Mouse (Mus musculus) layer of hippocampus, postnatal 14 days (tissue): Measurements from ENCODE around the gene Trim37. TPM values are rescaled to one million over a fixed set of nuclear protein-coding genes. Genes with fewer than 3 reads are reported as not detected.

ENCODE experiments used
- DNase-seq, 2 experiments: peaks; one replicate each; pipeline ENCODE4 v3.0.0; 2021 to 2022; ENCODE audit warnings: low spot score in 2 of 2, mixed read lengths in 1 of 2
- microRNA-seq, 2 experiments: library from miRNA; unstranded; fragments of <30 nt; microRNA quantifications; one replicate each; pipeline ENCODE4 v1.2.0; 2021
- total RNA-seq, 2 experiments: library from RNA; stranded (reverse); gene quantifications; 2 replicates each; pipeline ENCODE4 v1.2.3; 2021

The Trim37 gene
- total RNA-seq, 2 experiments from 2014 or later = 170 to 186 TPM

GRCm38 (mm10) chr11:87268803-87269202 lies 141.9 kb downstream of the Trim37 start:
- DNase-seq = no peak

Small RNAs within 50 kb of the gene (microRNA-seq; reads per million reads assigned to microRNA genes)
- gene Mir301 = 24.6 to 922 reads per million in 2 experiments

Other genes starting within 250 kb of the Trim37 start
- 10 to 100 TPM; 20.5 to 21.9 TPM for gene Ypel2, start 133.4 kb upstream of the Trim37 start, total RNA-seq
- 10 to 100 TPM; 53.5 to 54.8 TPM for gene Gdpd1, start 53.0 kb upstream of the Trim37 start, total RNA-seq
- gene Smg8, start 40.3 kb upstream of the Trim37 start, total RNA-seq = 10 to 100 TPM; 14.5 to 16.1 TPM
- 1 to 10 TPM in 1 of 2 experiments, under 1 TPM in 1; 0.69 to 1.4 TPM for gene Prr11, start 18.4 kb upstream of the Trim37 start, total RNA-seq
- gene Ska2, start 17.8 kb upstream of the Trim37 start, total RNA-seq = 10 to 100 TPM; 13.1 to 14.1 TPM
- gene Ppm1e, start 231.9 kb downstream of the Trim37 start, total RNA-seq = 100 to 1,000 TPM; 303 to 329 TPM